Mouse (Mus musculus) right cerebral cortex, postnatal 4 days (tissue): Measurements from ENCODE around the gene Arfgap3.

Source experiments
- DNase-seq: peaks from one replicate; pipeline ENCODE4 v3.0.0-alpha.2; 2022

Arfgap3 gene

GRCm38 (mm10) chr15:83251176-83252004, 98.7 kb downstream of the Arfgap3 start, which contains the start of gene A4galt:
Gene A4galt, minus strand, starts transcription at chr15:83251774.
- DNase-seq = peak; percentile 12

- DNase-seq = no peak
Observed at GRCm38 (mm10) chr15:83250651-83251175, 99.3 kb downstream of the Arfgap3 start.
